16 mouse cellular contexts compared by ENCODE assay signal in genomic region chr5:35969857-35970256, GRCm38 (mm10).
DNase-seq lines count a peak whose midpoint lies in the region; ATAC-seq and TF ChIP-seq lines count a peak whose summit lies in the region.
"Had no signal": no experiment of that assay in that cellular context is flagged by ENCODE, and none has a peak within 500 bp of the region (broad histone marks: within the 10 kb centered on the region; RNA-seq: fewer than 3 reads in every experiment).

No protein-coding gene starts in this region.

- intact Hi-C loops in gastrocnemius, postnatal 14 days (cut with DNase I; ENCODE audit: low total_unique reads), result loop anchor here (5.0 kb wide), 1 partner anchor 98 kb away; no protein-coding TSS in a partner anchor

- no peaks in the 10 kb centered on the region for H3K27me3 ChIP-seq in heart, embryonic 10.5 days (ENCODE audit: insufficient read depth, poor library complexity, severe bottlenecking)
- no peaks in the 10 kb centered on the region for H3K27me3 ChIP-seq in kidney, postnatal 0 days (ENCODE audit: insufficient read depth, low read length)
- peaks cover 47% of the 10 kb centered on the region for H3K27me3 ChIP-seq in midbrain, embryonic 10.5 days (ENCODE audit: low read depth, poor library complexity, severe bottlenecking)
- no peaks in the 10 kb centered on the region for H3K27me3 ChIP-seq in midbrain, embryonic 16.5 days (ENCODE audit: control insufficient read depth, insufficient read depth, low read depth, low read length)
- H3K27me3 ChIP-seq in midbrain, embryonic 14.5 days (ENCODE audit: control insufficient read depth, insufficient read depth, low read length), result no peaks in the 10 kb centered on the region
- H3K27me3 ChIP-seq: forebrain, embryonic 13.5 days; limb, embryonic 12.5 days had no signal

- H3K36me3 ChIP-seq in heart, embryonic 10.5 days, result peaks cover 76% of the 10 kb centered on the region
- peaks cover 37% of the 10 kb centered on the region; the same call in 1 of the 2 replicates for H3K36me3 ChIP-seq in kidney, postnatal 0 days (ENCODE audit: insufficient read depth, low read length)
- H3K36me3 ChIP-seq in midbrain, embryonic 10.5 days, result peaks cover 64% of the 10 kb centered on the region
- H3K36me3 ChIP-seq in midbrain, embryonic 16.5 days (ENCODE audit: control insufficient read depth, insufficient read depth, low read length), result peaks cover 28% of the 10 kb centered on the region
- peaks cover 80% of the 10 kb centered on the region for H3K36me3 ChIP-seq in midbrain, embryonic 14.5 days (ENCODE audit: control insufficient read depth, insufficient read depth, low read length)

- ATAC-seq in kidney, postnatal 0 days (replicated peaks; ENCODE audit: low FRiP score, low read depth), result no peak
- no peak for ATAC-seq in midbrain, embryonic 16.5 days
- ATAC-seq in midbrain, embryonic 14.5 days (ENCODE audit: low FRiP score, low TSS enrichment), result no peak
- ATAC-seq: inflammation-experienced regulatory T-cells, adult 6 months had no signal

- H3K4me1 ChIP-seq in heart, embryonic 10.5 days, result peaks cover 26% of the 10 kb centered on the region
- H3K4me1 ChIP-seq in kidney, postnatal 0 days (replicated peaks; ENCODE audit: insufficient read depth, low read length), result peaks cover 17% of the 10 kb centered on the region
- peaks cover 32% of the 10 kb centered on the region for H3K4me1 ChIP-seq in midbrain, embryonic 10.5 days
- no peaks in the 10 kb centered on the region for H3K4me1 ChIP-seq in midbrain, embryonic 16.5 days (ENCODE audit: control insufficient read depth, insufficient read depth, low read length)
- peaks cover 3% of the 10 kb centered on the region; the same call in 1 of the 2 replicates for H3K4me1 ChIP-seq in midbrain, embryonic 14.5 days (ENCODE audit: control insufficient read depth, insufficient read depth, low read length)
- H3K4me1 ChIP-seq: limb, embryonic 12.5 days had no signal

- no peak overlapping the region for H3K4me2 ChIP-seq in kidney, postnatal 0 days (ENCODE audit: low read length)
- no peak overlapping the region for H3K4me2 ChIP-seq in midbrain, embryonic 16.5 days (ENCODE audit: low read length)
- H3K4me2 ChIP-seq in midbrain, embryonic 14.5 days (ENCODE audit: low read length), result no peak overlapping the region
- H3K4me2 ChIP-seq: forebrain, embryonic 13.5 days; limb, embryonic 12.5 days had no signal

- 0 out of 2 replicates have a peak overlapping the region, but pooled peaks have one; percentile 18 for H3K9ac ChIP-seq in kidney, postnatal 0 days (ENCODE audit: low read depth, low read length)
- H3K9ac ChIP-seq in midbrain, embryonic 16.5 days (ENCODE audit: low read depth, low read length), result no peak overlapping the region
- no peak overlapping the region for H3K9ac ChIP-seq in midbrain, embryonic 14.5 days (replicated peaks; ENCODE audit: low read length)
- H3K9ac ChIP-seq: forebrain, embryonic 13.5 days; limb, embryonic 12.5 days; liver, embryonic 14.5 days had no signal

- H3K9me3 ChIP-seq in heart, embryonic 10.5 days, result no peaks in the 10 kb centered on the region
- H3K9me3 ChIP-seq in kidney, postnatal 0 days (replicated peaks; ENCODE audit: low read length), result no peaks in the 10 kb centered on the region
- H3K9me3 ChIP-seq in midbrain, embryonic 10.5 days (replicated peaks), result peaks cover 6% of the 10 kb centered on the region
- H3K9me3 ChIP-seq in midbrain, embryonic 16.5 days (replicated peaks; ENCODE audit: control insufficient read depth, low read length, poor library complexity, severe bottlenecking), result no peaks in the 10 kb centered on the region
- no peaks in the 10 kb centered on the region for H3K9me3 ChIP-seq in midbrain, embryonic 14.5 days (ENCODE audit: control insufficient read depth, low read length)

- TF ChIP-seq CTCF in kidney, postnatal 0 days (IDR thresholded peaks at IDR 0.05; ENCODE audit: low read depth), result no peak

- H3K4me3 ChIP-seq in heart, embryonic 10.5 days, result no peak overlapping the region
- H3K4me3 ChIP-seq in kidney, postnatal 0 days (replicated peaks; ENCODE audit: low read depth, low read length), result no peak overlapping the region
- H3K4me3 ChIP-seq in midbrain, embryonic 10.5 days, result no peak overlapping the region
- H3K4me3 ChIP-seq in midbrain, embryonic 16.5 days (ENCODE audit: low read depth, low read length), result no peak overlapping the region
- no peak overlapping the region for H3K4me3 ChIP-seq in midbrain, embryonic 14.5 days (replicated peaks; ENCODE audit: low read depth, low read length)
- H3K4me3 ChIP-seq: forebrain, embryonic 13.5 days; limb, embryonic 12.5 days had no signal

- WGBS in heart, embryonic 10.5 days, result 75% methylated on average over 3 of the region's 3 CpGs
- 44% methylated on average over 3 of the region's 3 CpGs for WGBS in kidney, postnatal 0 days
- WGBS in midbrain, embryonic 10.5 days, result 93% methylated on average over 3 of the region's 3 CpGs
- 88% methylated on average over 3 of the region's 3 CpGs for WGBS in midbrain, embryonic 16.5 days
- WGBS in midbrain, embryonic 14.5 days, result 83% methylated on average over 3 of the region's 3 CpGs

- DNase-seq in heart, adult 11 months, result peak; percentile 93
- no peak for DNase-seq in heart, embryonic 10.5 days (ENCODE audit: low spot score)
- DNase-seq in kidney, postnatal 0 days (ENCODE audit: low spot score), result no peak
- no peak for DNase-seq in kidney, postnatal 25 days
- DNase-seq in midbrain, embryonic 10.5 days (ENCODE audit: low spot score), result no peak
- no peak for DNase-seq in midbrain, embryonic 14.5 days
- DNase-seq in gastrocnemius, postnatal 14 days, result no peak
- DNase-seq: cerebellum, adult 9-10 months; gastrocnemius, postnatal 36 days; kidney, adult 9 months; thymus, adult 2 months had no signal

- H3K27ac ChIP-seq in heart, embryonic 10.5 days, result no peak overlapping the region
- H3K27ac ChIP-seq in kidney, postnatal 0 days, result no peak overlapping the region
- H3K27ac ChIP-seq in midbrain, embryonic 10.5 days (replicated peaks), result peak overlapping the region; percentile 71; the same call in 1 of the 2 replicates
- H3K27ac ChIP-seq in midbrain, embryonic 16.5 days (ENCODE audit: low read length), result no peak overlapping the region; the same call in 1 of the 2 replicates
- H3K27ac ChIP-seq in midbrain, embryonic 14.5 days (replicated peaks; ENCODE audit: low read depth, low read length), result peak overlapping the region; percentile 39; the same call in 1 of the 2 replicates
- H3K27ac ChIP-seq: liver, embryonic 14.5 days had no signal

Comparison
In these comparisons a context has a peak if more than half of its experiments do, and no peak if none do; other contexts are left out.
1. H3K27ac ChIP-seq: peak in midbrain, embryonic 10.5 days (single experiment) and midbrain, embryonic 14.5 days (single experiment); none in heart, embryonic 10.5 days (single experiment), kidney, postnatal 0 days (single experiment) and midbrain, embryonic 16.5 days (single experiment).